ENCODE assay signal across 8 mouse cellular contexts in the genomic region with DNA sequence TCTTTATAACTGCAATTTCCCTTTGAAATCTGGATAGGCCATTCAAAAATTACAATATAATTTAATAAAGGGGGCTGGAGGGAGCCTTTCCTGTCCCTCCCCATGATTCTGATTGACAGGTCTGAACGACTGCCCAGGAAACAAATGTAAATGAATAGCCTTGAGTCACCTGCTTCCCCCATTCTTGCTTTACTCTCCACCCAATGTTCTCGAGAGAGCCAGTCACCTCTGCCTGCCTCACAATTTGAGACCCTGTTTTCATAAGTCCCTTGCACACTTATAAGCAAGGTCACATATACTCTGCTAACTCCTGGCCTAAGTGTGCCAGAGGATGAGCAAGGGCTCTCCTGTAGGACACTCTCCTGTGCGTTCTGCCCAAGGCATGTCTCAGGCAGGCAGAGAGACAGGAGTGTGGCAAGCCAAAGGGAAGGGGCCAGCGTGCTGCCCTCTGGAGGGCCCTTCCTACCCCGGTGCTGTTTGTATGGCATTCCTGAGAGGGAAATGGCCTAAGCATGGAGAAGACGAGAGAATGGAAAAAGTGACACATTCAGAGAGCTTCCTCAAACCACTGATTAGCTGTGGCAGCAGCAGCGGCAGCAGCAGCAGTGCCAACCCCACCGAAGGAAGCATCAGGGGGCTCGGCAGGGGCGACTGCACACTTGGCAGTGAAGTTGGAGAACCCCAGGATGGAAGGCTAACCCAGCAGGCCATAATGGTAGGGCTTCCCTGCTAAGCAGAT. TPM values are rescaled to one million over a fixed set of nuclear protein-coding genes. Genes with fewer than 3 reads are reported as not detected.
DNase-seq lines count a peak whose midpoint lies in the region; ATAC-seq and TF ChIP-seq lines count a peak whose summit lies in the region.

No protein-coding gene starts in this region.

- peak overlapping the region; percentile 32 for H3K4me3 ChIP-seq in embryonic facial prominence, embryonic 15.5 days (replicated peaks)
- no peak overlapping the region for H3K4me3 ChIP-seq in intestine, embryonic 14.5 days (ENCODE audit: low read depth, low read length)
- no peak overlapping the region for H3K4me3 ChIP-seq in neural tube, embryonic 12.5 days
- H3K4me3 ChIP-seq in thymus, adult 2 months (ENCODE audit: control insufficient read depth, insufficient read depth, low read length): no peak overlapping the region

- no peaks in the 10 kb centered on the region for H3K36me3 ChIP-seq in embryonic facial prominence, embryonic 15.5 days
- H3K36me3 ChIP-seq in intestine, embryonic 14.5 days (ENCODE audit: control insufficient read depth, insufficient read depth, low read length): no peaks in the 10 kb centered on the region
- no peaks in the 10 kb centered on the region for H3K36me3 ChIP-seq in neural tube, embryonic 12.5 days
- no peaks in the 10 kb centered on the region for H3K36me3 ChIP-seq in thymus, adult 2 months (ENCODE audit: control insufficient read depth, insufficient read depth, low read length)

- no peak for TF ChIP-seq CTCF in thymus, adult 2 months (IDR thresholded peaks at IDR 0.05; ENCODE audit: borderline replicate concordance, control insufficient read depth, extremely low read depth, insufficient read depth, low read length, poor library complexity)

- peak; percentile 25; the same call in 1 of the 2 replicates for ATAC-seq in embryonic facial prominence, embryonic 15.5 days (ENCODE audit: insufficient number of reproducible peaks, low FRiP score, low TSS enrichment, low read depth)
- no peak for ATAC-seq in intestine, embryonic 14.5 days (replicated peaks; ENCODE audit: low FRiP score, low TSS enrichment, low read depth)
- no peak for ATAC-seq in neural tube, embryonic 12.5 days (ENCODE audit: low FRiP score, low read depth)
- ATAC-seq in inflammation-experienced regulatory T-cells, adult 6 months: no peak

- TF ChIP-seq POLR2A in thymus, adult 2 months (IDR thresholded peaks at IDR 0.05; ENCODE audit: control insufficient read depth, extremely low read depth, insufficient read depth, low read length, poor library complexity): no peak

- H3K27me3 ChIP-seq in embryonic facial prominence, embryonic 15.5 days: no peaks in the 10 kb centered on the region
- no peaks in the 10 kb centered on the region for H3K27me3 ChIP-seq in intestine, embryonic 14.5 days (replicated peaks; ENCODE audit: control insufficient read depth, insufficient read depth, low read length)
- no peaks in the 10 kb centered on the region for H3K27me3 ChIP-seq in neural tube, embryonic 12.5 days (replicated peaks)
- 0 out of 2 replicates have a peak, but pooled peaks cover 2% of the 10 kb centered on the region for H3K27me3 ChIP-seq in thymus, adult 2 months (ENCODE audit: control insufficient read depth, insufficient read depth, low read length)

- peak overlapping the region; percentile 91 for H3K27ac ChIP-seq in embryonic facial prominence, embryonic 15.5 days (replicated peaks)
- peak overlapping the region; percentile 40 for H3K27ac ChIP-seq in intestine, embryonic 14.5 days (ENCODE audit: low read depth)
- no peak overlapping the region for H3K27ac ChIP-seq in neural tube, embryonic 12.5 days
- no peak overlapping the region for H3K27ac ChIP-seq in thymus, adult 2 months (ENCODE audit: control insufficient read depth, insufficient read depth, low read length)

- peak overlapping the region; percentile 49 for H3K4me2 ChIP-seq in embryonic facial prominence, embryonic 15.5 days (replicated peaks)
- H3K4me2 ChIP-seq in intestine, embryonic 14.5 days (ENCODE audit: low read length): peak overlapping the region; percentile 1
- H3K4me2 ChIP-seq in neural tube, embryonic 12.5 days (replicated peaks): peak overlapping the region; percentile 40

- DNase-seq in kidney, postnatal 10 days: peak; percentile 52
- DNase-seq in kidney, adult 18-20 months: no peak
- DNase-seq in intestine, embryonic 14.5 days (ENCODE audit: low spot score): no peak
- DNase-seq in thymus, adult 2 months: no peak
- DNase-seq in left cerebral cortex, adult 8-10 months (ENCODE audit: low spot score in 2 of 2): no peak

- no peaks in the 10 kb centered on the region for H3K9me3 ChIP-seq in embryonic facial prominence, embryonic 15.5 days (replicated peaks)
- H3K9me3 ChIP-seq in intestine, embryonic 14.5 days (ENCODE audit: control insufficient read depth, low read length): no peaks in the 10 kb centered on the region
- no peaks in the 10 kb centered on the region for H3K9me3 ChIP-seq in neural tube, embryonic 12.5 days

- 9% methylated on average over 10 of the region's 10 CpGs for WGBS in embryonic facial prominence, embryonic 15.5 days
- WGBS in intestine, embryonic 14.5 days: 30% methylated on average over 10 of the region's 10 CpGs
- 19% methylated on average over 10 of the region's 10 CpGs for WGBS in neural tube, embryonic 12.5 days
- 59% methylated on average over 10 of the region's 10 CpGs for WGBS in thymus, adult 2 months

- peaks cover 87% of the 10 kb centered on the region for H3K4me1 ChIP-seq in embryonic facial prominence, embryonic 15.5 days
- H3K4me1 ChIP-seq in intestine, embryonic 14.5 days (replicated peaks; ENCODE audit: control insufficient read depth, insufficient read depth, low read length): peaks cover 89% of the 10 kb centered on the region
- peaks cover 81% of the 10 kb centered on the region for H3K4me1 ChIP-seq in neural tube, embryonic 12.5 days
- H3K4me1 ChIP-seq in thymus, adult 2 months (replicated peaks; ENCODE audit: control insufficient read depth, insufficient read depth, low read length): peaks cover 16% of the 10 kb centered on the region

- peak overlapping the region; percentile 35 for H3K9ac ChIP-seq in embryonic facial prominence, embryonic 15.5 days
- H3K9ac ChIP-seq in intestine, embryonic 14.5 days (ENCODE audit: low read length): no peak overlapping the region; the same call in 1 of the 2 replicates
- H3K9ac ChIP-seq in neural tube, embryonic 12.5 days: peak overlapping the region; percentile 29

RNA-seq across cellular contexts. Expression of a gene that starts 5.3 kb away (rescaled TPM):
- 156 and 161 TPM in 2 replicates for polyA plus RNA-seq in embryonic facial prominence, embryonic 15.5 days (2015; fragmentation: Nextera tagmentation; extraction: Ambion mirVana)
- 54.0 and 56.6 TPM in 2 replicates for polyA plus RNA-seq in intestine, embryonic 14.5 days (2014; fragmentation: Nextera tagmentation; extraction: Ambion mirVana)
- polyA plus RNA-seq in neural tube, embryonic 12.5 days (2016; fragmentation: Nextera tagmentation; extraction: Ambion mirVana): 68.3 and 69.7 TPM in 2 replicates
- polyA plus RNA-seq in thymus, adult 2 months (2012; rRNA removed): 11.9 and 15.8 TPM in 2 replicates
- not detected for polyA plus RNA-seq in inflammation-experienced regulatory T-cells, adult 6 months (2017; shearing (Covaris generic))
- 10 to 100 TPM; 11.2 to 12.9 (median 11.8) TPM for total RNA-seq in left cerebral cortex, adult 8-10 months (2022)

RNA-seq across cellular contexts. Expression of a gene that starts 21.8 kb away (rescaled TPM):
- polyA plus RNA-seq in embryonic facial prominence, embryonic 15.5 days (2015; fragmentation: Nextera tagmentation; extraction: Ambion mirVana): 23.4 and 24.5 TPM in 2 replicates
- polyA plus RNA-seq in intestine, embryonic 14.5 days (2014; fragmentation: Nextera tagmentation; extraction: Ambion mirVana): 42.1 and 45.7 TPM in 2 replicates
- 45.2 and 47.4 TPM in 2 replicates for polyA plus RNA-seq in neural tube, embryonic 12.5 days (2016; fragmentation: Nextera tagmentation; extraction: Ambion mirVana)
- 22.6 and 24.0 TPM in 2 replicates for polyA plus RNA-seq in thymus, adult 2 months (2012; rRNA removed)
- 10 to 100 TPM in 1 of 3 experiments, 1 to 10 TPM in 2; 7.6 to 10.1 (median 9.1) TPM for polyA plus RNA-seq in inflammation-experienced regulatory T-cells, adult 6 months (2017; shearing (Covaris generic))
- total RNA-seq in left cerebral cortex, adult 8-10 months (2022): 10 to 100 TPM; 20.8 to 23.4 (median 22.5) TPM

RNA-seq across cellular contexts. Expression of a gene that starts 22.0 kb away (rescaled TPM):
- 92.9 and 95.8 TPM in 2 replicates for polyA plus RNA-seq in embryonic facial prominence, embryonic 15.5 days (2015; fragmentation: Nextera tagmentation; extraction: Ambion mirVana)
- 134 and 144 TPM in 2 replicates for polyA plus RNA-seq in intestine, embryonic 14.5 days (2014; fragmentation: Nextera tagmentation; extraction: Ambion mirVana)
- 76.9 and 86.9 TPM in 2 replicates for polyA plus RNA-seq in neural tube, embryonic 12.5 days (2016; fragmentation: Nextera tagmentation; extraction: Ambion mirVana)
- 68.3 and 91.0 TPM in 2 replicates for polyA plus RNA-seq in thymus, adult 2 months (2012; rRNA removed)
- 10 to 100 TPM; 59.1 to 81.9 (median 60.2) TPM for polyA plus RNA-seq in inflammation-experienced regulatory T-cells, adult 6 months (2017; shearing (Covaris generic))
- 10 to 100 TPM; 54.2 to 66.0 (median 59.1) TPM for total RNA-seq in left cerebral cortex, adult 8-10 months (2022)

RNA-seq across cellular contexts. Expression of a gene that starts 26.1 kb away (rescaled TPM):
- polyA plus RNA-seq in embryonic facial prominence, embryonic 15.5 days (2015; fragmentation: Nextera tagmentation; extraction: Ambion mirVana): 64.0 and 64.1 TPM in 2 replicates
- polyA plus RNA-seq in intestine, embryonic 14.5 days (2014; fragmentation: Nextera tagmentation; extraction: Ambion mirVana): 43.4 and 43.7 TPM in 2 replicates
- 42.0 and 45.2 TPM in 2 replicates for polyA plus RNA-seq in neural tube, embryonic 12.5 days (2016; fragmentation: Nextera tagmentation; extraction: Ambion mirVana)
- polyA plus RNA-seq in thymus, adult 2 months (2012; rRNA removed): 47.9 and 50.1 TPM in 2 replicates
- polyA plus RNA-seq in inflammation-experienced regulatory T-cells, adult 6 months (2017; shearing (Covaris generic)): 1 to 10 TPM; 1.7 to 4.1 (median 2.5) TPM
- 10 to 100 TPM; 28.0 to 33.6 (median 32.5) TPM for total RNA-seq in left cerebral cortex, adult 8-10 months (2022)

RNA-seq across cellular contexts. Expression of a gene that starts 50.2 kb away (rescaled TPM):
- 61.9 and 64.9 TPM in 2 replicates for polyA plus RNA-seq in embryonic facial prominence, embryonic 15.5 days (2015; fragmentation: Nextera tagmentation; extraction: Ambion mirVana)
- polyA plus RNA-seq in intestine, embryonic 14.5 days (2014; fragmentation: Nextera tagmentation; extraction: Ambion mirVana): 49.1 and 57.7 TPM in 2 replicates
- 52.1 and 54.1 TPM in 2 replicates for polyA plus RNA-seq in neural tube, embryonic 12.5 days (2016; fragmentation: Nextera tagmentation; extraction: Ambion mirVana)
- 43.8 and 47.8 TPM in 2 replicates for polyA plus RNA-seq in thymus, adult 2 months (2012; rRNA removed)
- polyA plus RNA-seq in inflammation-experienced regulatory T-cells, adult 6 months (2017; shearing (Covaris generic)): 10 to 100 TPM; 47.3 to 50.7 (median 47.7) TPM
- 10 to 100 TPM; 16.6 to 19.3 (median 17.9) TPM for total RNA-seq in left cerebral cortex, adult 8-10 months (2022)

Comparison
In these comparisons a context has a peak if more than half of its experiments do, and no peak if none do; other contexts are left out.
1. H3K27ac ChIP-seq: peak in embryonic facial prominence, embryonic 15.5 days (single experiment) and intestine, embryonic 14.5 days (single experiment); none in neural tube, embryonic 12.5 days (single experiment) and thymus, adult 2 months (single experiment).
2. RNA of a gene that starts 5.3 kb away (polyA plus RNA-seq): 156 to 161 TPM in embryonic facial prominence, embryonic 15.5 days, 68.3 to 69.7 TPM in neural tube, embryonic 12.5 days, 54.0 to 56.6 TPM in intestine, embryonic 14.5 days and 11.9 to 15.8 TPM in thymus, adult 2 months; not detected in inflammation-experienced regulatory T-cells, adult 6 months; every median in the first group is over 10 times any median in the second.
3. Peak in every context shown above with its lines, with median percentiles within 50 percentile points of each other: H3K4me2 ChIP-seq.